Mouse (Mus musculus) MEL (cell line): Measurements from ENCODE around the gene Olfr824.

Experiments
- CHD1 ChIP-seq: IDR thresholded peaks from 2 replicates; pipeline ENCODE4 v1.6.1; 2012; ENCODE audit warnings: low read depth, mild to moderate bottlenecking, inconsistent platforms, low read length, improper control_type of control experiment
- CTCF ChIP-seq, 3 experiments: IDR thresholded peaks in 2 of 3; conservative IDR thresholded peaks in 1 of 3; 2 replicates each; pipeline ENCODE4 v1.5.1; 2011 to 2012; ENCODE audit warnings: low read length in 3 of 3, low read depth in 2 of 3, mild to moderate bottlenecking in 2 of 3, improper control_type of control experiment in 1 of 3, inconsistent platforms in 1 of 3, mixed read lengths in 1 of 3, moderate library complexity in 1 of 3; ENCODE audit not compliant: control insufficient read depth in 1 of 3, insufficient read depth in 1 of 3, poor library complexity in 1 of 3, severe bottlenecking in 1 of 3
- EP300 ChIP-seq, 2 experiments: IDR thresholded peaks; 2 replicates each; pipeline ENCODE4 v1.6.1; 2011; ENCODE audit warnings: improper control_type of control experiment in 2 of 2, low read length in 2 of 2, low read depth in 1 of 2, mild to moderate bottlenecking in 1 of 2
- KAT2A ChIP-seq: conservative IDR thresholded peaks from 2 replicates; pipeline ENCODE4 v1.6.1; 2012; ENCODE audit warnings: low read depth, low read length, improper control_type of control experiment, inconsistent platforms
- MAFK ChIP-seq: IDR thresholded peaks from 2 replicates; pipeline ENCODE4 v1.6.1; 2011; ENCODE audit warnings: low read depth, mild to moderate bottlenecking, low read length, improper control_type of control experiment, borderline replicate concordance
- RCOR1 ChIP-seq: IDR thresholded peaks from 2 replicates; pipeline ENCODE4 v1.6.1; 2012; ENCODE audit warnings: low read depth, mild to moderate bottlenecking, inconsistent platforms, low read length, improper control_type of control experiment
- SIN3A ChIP-seq: IDR thresholded peaks from 2 replicates; pipeline ENCODE4 v1.6.1; 2012; ENCODE audit warnings: low read length, improper control_type of control experiment, inconsistent platforms
- TAL1 ChIP-seq: IDR thresholded peaks from 2 replicates; pipeline ENCODE4 v1.6.1; 2012; ENCODE audit warnings: mild to moderate bottlenecking, inconsistent platforms, low read length, moderate library complexity, mixed read lengths

DNA sequence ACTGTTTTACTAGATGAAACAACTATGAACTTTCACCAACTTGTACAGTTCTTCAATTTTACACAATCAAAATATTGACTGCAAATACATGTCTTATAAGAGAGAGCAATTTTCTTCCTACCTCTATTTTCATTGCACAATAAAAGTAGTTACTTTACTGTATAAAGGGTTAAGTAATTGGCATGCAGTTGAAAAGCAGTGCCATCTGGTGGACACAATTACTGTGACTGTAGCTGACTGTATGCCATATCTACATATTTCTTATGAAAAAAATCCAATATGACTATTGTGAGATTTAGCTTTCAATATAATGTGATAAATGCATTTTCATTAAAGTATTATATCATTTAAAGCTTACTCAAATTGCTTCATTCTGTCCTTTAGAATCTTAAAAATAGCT, 33.7 kb downstream of the Olfr824 start:
- TF ChIP-seq EP300 (IDR thresholded peaks at IDR 0.05; ENCODE audit: low read depth in 1 of 2, low read length in 2 of 2) (no peak), MAFK (no peak), CTCF (IDR thresholded peaks at IDR 0.05 in 2 of 3, conservative IDR thresholded peaks at IDR 0.05 in 1 of 3; ENCODE audit: control insufficient read depth in 1 of 3, insufficient read depth in 1 of 3, low read depth in 2 of 3, low read length in 3 of 3, poor library complexity in 1 of 3, severe bottlenecking in 1 of 3) (peak in 2 of 3 experiments; percentile 6 to 71; a peak in 3 of 6 replicates), SIN3A (no peak), TAL1 (no peak), CHD1 (no peak), KAT2A (no peak), RCOR1 (no peak)
